Mouse (Mus musculus): ENCODE results near the gene Trim47.

- TF ChIP-seq CTCF (IDR thresholded peaks at IDR 0.05; ENCODE audit: borderline replicate concordance, control insufficient read depth, extremely low read depth, insufficient read depth, low read length, poor library complexity) = no peak
- no peak for TF ChIP-seq POLR2A (IDR thresholded peaks at IDR 0.05; ENCODE audit: control insufficient read depth, extremely low read depth, insufficient read depth, low read length, poor library complexity)
Observed at GRCm38 (mm10) chr11:116117241-116117640, 9.8 kb downstream of the Trim47 start.

All from thymus, adult 2 months (tissue).